Mouse (Mus musculus): ENCODE results near the gene Sfxn2. TPM values are rescaled to one million over a fixed set of nuclear protein-coding genes. Genes with fewer than 3 reads are reported as not detected.

Sfxn2 gene
- polyA plus RNA-seq, 1 experiment, result 1.5 TPM

DNA sequence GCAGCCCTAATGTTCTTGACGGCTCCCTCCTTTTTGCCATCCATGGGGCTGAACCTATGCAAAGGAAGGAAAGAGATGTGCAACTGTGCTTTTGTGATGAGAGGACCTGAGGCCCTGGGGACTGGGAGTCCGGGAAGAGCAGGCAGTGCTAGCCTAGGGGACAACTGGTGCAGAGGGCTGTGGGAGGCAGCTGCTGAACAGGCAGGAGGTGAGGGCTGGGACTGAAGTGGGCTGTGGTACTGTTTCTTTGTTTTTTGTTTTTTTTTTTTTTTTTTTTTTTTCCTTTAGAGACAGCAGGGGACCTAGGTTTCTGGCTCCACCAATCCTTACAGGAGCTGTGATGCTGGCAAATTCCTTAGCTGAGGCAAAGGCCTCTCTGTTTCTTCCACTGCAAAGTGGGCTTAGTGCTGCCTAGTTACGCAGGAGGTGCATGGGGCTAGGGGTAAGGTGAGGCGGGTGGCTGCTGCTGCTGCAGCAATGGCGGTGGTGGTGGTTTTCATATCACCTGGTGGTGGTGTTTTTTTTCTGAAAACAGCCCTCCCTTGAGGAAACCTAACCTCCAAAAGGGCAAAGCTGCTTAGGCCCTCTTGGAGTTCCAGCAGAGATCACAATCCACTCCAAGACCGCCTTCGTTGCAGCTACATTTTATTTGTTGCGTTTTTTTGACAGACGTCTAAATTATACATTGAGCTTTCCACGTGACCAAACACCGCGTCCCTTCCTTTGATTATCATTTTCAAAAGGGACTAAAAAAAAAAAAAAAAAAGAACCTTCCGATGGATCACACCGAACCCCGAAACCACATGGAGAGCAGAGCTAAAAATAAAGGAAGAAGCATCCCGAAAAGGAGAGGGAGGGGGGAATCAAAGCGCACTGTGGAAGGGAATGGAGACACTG lies 45.3 kb upstream of the Sfxn2 start:
- H3K4me1 ChIP-seq (ENCODE audit: control insufficient read depth, insufficient read depth, low read length), result peaks cover 18% of the 10 kb centered on the region
- no peak overlapping the region for H3K27ac ChIP-seq (ENCODE audit: control insufficient read depth, insufficient read depth, low read depth, low read length)
- no peaks in the 10 kb centered on the region for H3K27me3 ChIP-seq (ENCODE audit: control insufficient read depth, insufficient read depth, low read length)
- no peaks in the 10 kb centered on the region for H3K36me3 ChIP-seq (ENCODE audit: control insufficient read depth, insufficient read depth, low read length)
- no peak for TF ChIP-seq POLR2A (IDR thresholded peaks at IDR 0.05; ENCODE audit: control insufficient read depth, low read depth, low read length)
- TF ChIP-seq CTCF (IDR thresholded peaks at IDR 0.05; ENCODE audit: control insufficient read depth, insufficient read depth, insufficient replicate concordance, low read depth, low read length), result no peak
- no peak overlapping the region for H3K4me3 ChIP-seq (ENCODE audit: control insufficient read depth, low read depth, low read length)

DNA sequence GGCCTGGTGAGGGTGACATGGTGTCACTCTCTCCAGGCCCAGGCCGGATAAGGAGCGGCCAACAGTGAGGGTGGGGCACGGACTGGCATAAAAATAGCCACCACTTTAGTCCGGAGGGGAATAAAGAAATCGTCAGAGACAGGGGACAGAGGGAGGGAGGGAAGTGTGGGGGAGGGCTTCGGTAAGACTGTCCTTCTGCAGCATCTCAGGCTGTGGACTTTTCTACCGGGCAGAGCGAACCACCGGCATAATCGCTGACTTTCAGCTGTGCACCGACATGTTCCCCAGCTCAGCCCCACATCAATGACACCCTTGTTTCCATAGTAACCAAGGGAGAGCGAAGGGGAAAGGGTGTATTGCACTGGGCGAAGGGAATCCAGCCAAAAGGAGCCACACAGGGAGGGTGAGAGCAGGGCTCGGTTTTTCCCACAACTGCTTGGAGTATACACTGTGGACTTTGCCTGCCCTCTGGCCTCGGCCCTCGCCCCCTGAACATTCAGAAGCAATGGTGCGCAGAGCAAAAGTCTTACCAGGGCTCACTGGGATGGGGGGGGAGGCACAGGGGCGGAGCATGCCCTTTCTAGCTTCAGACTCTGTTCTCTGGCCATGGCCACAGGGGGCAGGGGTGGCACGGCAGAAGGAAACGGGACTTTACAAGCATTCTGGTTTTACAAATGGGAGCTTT lies 44.5 kb upstream of the Sfxn2 start:
- H3K27ac ChIP-seq (ENCODE audit: control insufficient read depth, insufficient read depth, low read depth, low read length), result no peak overlapping the region
- no peaks in the 10 kb centered on the region for H3K36me3 ChIP-seq (ENCODE audit: control insufficient read depth, insufficient read depth, low read length)
- H3K4me3 ChIP-seq (ENCODE audit: control insufficient read depth, low read depth, low read length), result no peak overlapping the region
- TF ChIP-seq POLR2A (IDR thresholded peaks at IDR 0.05; ENCODE audit: control insufficient read depth, low read depth, low read length) (no peak), CTCF (IDR thresholded peaks at IDR 0.05; ENCODE audit: control insufficient read depth, insufficient read depth, insufficient replicate concordance, low read depth, low read length) (no peak)
- peaks cover 18% of the 10 kb centered on the region for H3K4me1 ChIP-seq (ENCODE audit: control insufficient read depth, insufficient read depth, low read length)
- H3K27me3 ChIP-seq (ENCODE audit: control insufficient read depth, insufficient read depth, low read length), result no peaks in the 10 kb centered on the region

DNA sequence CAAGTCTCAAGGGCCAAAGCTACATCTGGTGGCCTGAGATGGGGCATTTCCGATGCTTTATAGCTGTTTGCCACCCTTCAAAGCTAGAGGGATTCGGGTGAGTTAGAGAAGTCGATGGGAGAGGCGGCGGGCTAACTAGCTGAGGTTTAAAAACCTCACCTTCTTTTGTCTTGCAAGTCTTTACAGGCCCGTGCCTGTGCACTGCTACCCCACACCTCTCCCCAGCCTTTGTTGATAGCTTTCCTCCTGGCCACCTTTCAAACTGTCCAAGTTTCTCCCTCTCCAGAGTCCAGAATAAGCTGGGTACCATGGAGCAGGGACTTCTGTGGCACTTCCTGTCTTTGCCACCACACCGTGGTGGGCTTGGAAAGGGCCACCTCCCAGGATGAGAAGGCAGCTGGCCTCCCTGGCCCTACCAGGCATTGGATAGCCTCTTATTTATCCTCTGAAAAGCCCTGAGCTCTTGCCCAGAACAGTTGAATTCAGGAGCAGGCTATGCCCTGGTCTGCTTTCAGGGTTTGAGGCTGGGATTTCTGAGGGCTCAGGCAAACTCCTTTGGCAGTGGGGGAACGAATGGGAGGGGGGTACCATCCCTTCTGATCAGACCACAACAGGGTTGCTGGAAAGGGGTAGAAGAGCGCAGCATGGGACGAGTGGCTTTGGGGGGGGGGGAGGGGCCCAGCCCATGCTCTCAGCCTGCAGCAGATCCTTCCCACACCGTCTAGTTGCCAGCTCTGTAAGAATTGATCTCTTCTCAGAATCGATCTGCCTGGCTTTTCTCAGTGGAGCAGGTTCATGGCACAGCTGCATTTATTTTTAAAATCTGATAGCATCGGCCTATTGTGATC lies 43.3 kb upstream of the Sfxn2 start:
- no peak for TF ChIP-seq CTCF (IDR thresholded peaks at IDR 0.05; ENCODE audit: control insufficient read depth, insufficient read depth, insufficient replicate concordance, low read depth, low read length)
- TF ChIP-seq POLR2A (IDR thresholded peaks at IDR 0.05; ENCODE audit: control insufficient read depth, low read depth, low read length), result no peak
- Histone ChIP-seq H3K36me3 (ENCODE audit: control insufficient read depth, insufficient read depth, low read length) (no peaks in the 10 kb centered on the region), H3K4me3 (ENCODE audit: control insufficient read depth, low read depth, low read length) (no peak overlapping the region), H3K4me1 (ENCODE audit: control insufficient read depth, insufficient read depth, low read length) (peaks cover 12% of the 10 kb centered on the region), H3K27ac (ENCODE audit: control insufficient read depth, insufficient read depth, low read depth, low read length) (no peak overlapping the region), H3K27me3 (ENCODE audit: control insufficient read depth, insufficient read depth, low read length) (no peaks in the 10 kb centered on the region)

DNA sequence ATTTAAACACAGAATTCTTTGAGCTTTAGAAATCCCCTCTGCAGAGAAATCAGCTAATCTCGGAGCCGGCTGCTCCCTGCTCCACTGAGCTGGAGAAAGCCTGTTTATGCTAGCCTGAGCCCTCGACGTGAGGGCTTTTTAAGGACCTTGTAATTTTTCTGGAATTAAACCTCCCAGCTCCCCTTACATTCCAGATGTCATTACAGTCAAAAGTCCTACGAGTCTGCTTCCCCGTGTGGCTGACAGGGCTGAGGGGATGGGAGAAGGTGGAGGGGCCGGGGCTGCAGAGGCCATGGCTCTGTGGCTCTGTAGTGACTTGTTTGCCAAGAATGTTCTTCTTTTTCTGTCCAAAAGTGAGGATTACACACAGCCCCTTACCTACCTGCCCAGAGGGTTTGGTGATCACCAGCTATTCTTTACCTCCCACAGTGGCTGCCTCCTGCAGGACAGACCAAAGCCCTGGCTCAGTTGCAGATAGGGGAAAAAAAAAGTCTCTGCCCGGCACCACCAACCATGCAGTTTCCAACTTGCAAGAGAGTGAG lies 42.6 kb upstream of the Sfxn2 start:
- Histone ChIP-seq H3K4me3 (ENCODE audit: control insufficient read depth, low read depth, low read length) (no peak overlapping the region), H3K27me3 (ENCODE audit: control insufficient read depth, insufficient read depth, low read length) (no peaks in the 10 kb centered on the region), H3K36me3 (ENCODE audit: control insufficient read depth, insufficient read depth, low read length) (no peaks in the 10 kb centered on the region), H3K27ac (ENCODE audit: control insufficient read depth, insufficient read depth, low read depth, low read length) (no peak overlapping the region), H3K4me1 (ENCODE audit: control insufficient read depth, insufficient read depth, low read length) (peaks cover 9% of the 10 kb centered on the region)
- TF ChIP-seq POLR2A (IDR thresholded peaks at IDR 0.05; ENCODE audit: control insufficient read depth, low read depth, low read length) (no peak), CTCF (IDR thresholded peaks at IDR 0.05; ENCODE audit: control insufficient read depth, insufficient read depth, insufficient replicate concordance, low read depth, low read length) (no peak)

DNA sequence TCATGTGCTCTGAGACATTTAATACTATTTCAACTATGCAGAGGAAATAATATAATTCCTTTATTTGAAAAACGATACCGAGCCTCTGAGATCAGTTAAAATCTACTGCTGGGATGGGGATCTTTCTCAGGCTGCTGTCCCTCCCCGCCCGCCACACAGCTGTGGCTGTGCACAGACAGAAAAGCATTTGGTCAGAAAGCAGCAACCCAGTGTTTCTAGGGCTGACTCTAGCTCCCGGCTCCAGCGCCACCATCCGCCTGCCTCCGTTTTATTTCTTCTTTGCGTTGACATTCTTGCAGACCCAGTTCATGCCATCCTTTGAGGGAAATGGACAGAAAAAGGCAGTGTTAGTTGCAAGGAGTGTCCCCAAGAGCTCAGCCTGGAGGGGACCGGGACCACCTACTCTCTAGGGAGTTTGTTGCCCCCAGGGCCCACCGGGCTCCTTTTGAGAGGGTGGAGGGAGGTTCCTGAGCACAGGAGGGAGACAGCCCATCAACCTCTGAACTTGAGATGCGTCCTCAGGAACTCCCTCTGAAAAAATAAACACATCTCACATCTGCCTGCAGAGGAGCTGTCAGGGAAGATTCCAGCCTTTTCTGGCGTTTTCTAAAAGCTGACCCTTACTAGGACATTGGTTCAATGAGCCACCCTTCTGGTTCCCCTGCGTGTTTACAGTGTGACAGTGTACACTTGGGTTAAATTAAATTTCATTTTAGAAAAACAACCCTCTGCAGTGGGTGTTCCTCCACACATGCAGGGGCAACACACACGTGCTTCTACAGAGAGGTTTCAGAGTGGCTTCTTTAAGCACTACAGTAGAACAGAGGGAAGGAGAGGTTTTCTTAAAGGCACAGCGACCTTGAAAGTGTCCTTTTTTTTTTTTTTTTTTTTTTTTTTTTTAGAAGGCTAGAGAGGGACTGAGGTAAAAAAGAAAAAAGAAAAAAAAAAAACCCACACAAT lies 41.8 kb upstream of the Sfxn2 start:
- H3K4me3 ChIP-seq (ENCODE audit: control insufficient read depth, low read depth, low read length), result no peak overlapping the region
- no peak overlapping the region for H3K27ac ChIP-seq (ENCODE audit: control insufficient read depth, insufficient read depth, low read depth, low read length)
- H3K4me1 ChIP-seq (ENCODE audit: control insufficient read depth, insufficient read depth, low read length), result peaks cover 9% of the 10 kb centered on the region

DNA sequence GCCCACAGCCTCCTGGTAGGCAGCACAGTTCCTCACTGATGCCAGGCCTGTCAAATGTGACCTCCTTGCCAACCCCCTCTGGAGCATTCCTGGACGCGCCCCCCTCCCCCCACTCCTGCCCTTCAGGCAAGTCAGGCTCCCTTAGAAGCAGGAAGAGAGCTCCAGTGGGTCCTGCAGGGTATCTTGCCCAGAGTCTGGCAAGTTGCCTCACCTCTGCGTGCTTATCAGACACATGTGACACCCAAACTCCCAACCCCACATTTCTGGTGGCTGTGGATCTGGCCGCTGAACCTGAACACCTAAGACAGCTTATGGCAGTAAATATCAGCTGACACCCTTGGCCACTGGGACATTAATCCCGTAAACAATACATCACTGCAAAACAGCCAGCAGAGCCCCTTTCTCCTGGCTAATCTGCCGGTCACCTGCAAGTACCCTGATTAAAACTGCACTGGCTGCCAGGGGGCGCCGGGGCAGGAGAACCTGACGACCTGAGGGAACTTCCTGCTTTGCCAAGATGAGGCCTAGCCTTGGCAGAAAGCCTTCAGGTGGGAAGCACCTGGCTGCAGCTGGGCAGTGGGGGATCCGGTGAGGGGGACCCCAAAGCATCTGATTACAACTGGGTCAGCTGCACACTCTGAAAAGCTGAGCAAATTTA lies 41.0 kb upstream of the Sfxn2 start:
- H3K27ac ChIP-seq (ENCODE audit: control insufficient read depth, insufficient read depth, low read depth, low read length), result no peak overlapping the region
- H3K27me3 ChIP-seq (ENCODE audit: control insufficient read depth, insufficient read depth, low read length), result no peaks in the 10 kb centered on the region
- TF ChIP-seq CTCF (IDR thresholded peaks at IDR 0.05; ENCODE audit: control insufficient read depth, insufficient read depth, insufficient replicate concordance, low read depth, low read length) (no peak), POLR2A (IDR thresholded peaks at IDR 0.05; ENCODE audit: control insufficient read depth, low read depth, low read length) (no peak)
- H3K36me3 ChIP-seq (ENCODE audit: control insufficient read depth, insufficient read depth, low read length), result no peaks in the 10 kb centered on the region
- peaks cover 9% of the 10 kb centered on the region for H3K4me1 ChIP-seq (ENCODE audit: control insufficient read depth, insufficient read depth, low read length)
- H3K4me3 ChIP-seq (ENCODE audit: control insufficient read depth, low read depth, low read length), result no peak overlapping the region

More for the DNA sequence above, 41.8 kb upstream of the Sfxn2 start:
- no peak for TF ChIP-seq CTCF (IDR thresholded peaks at IDR 0.05; ENCODE audit: control insufficient read depth, insufficient read depth, insufficient replicate concordance, low read depth, low read length)
- TF ChIP-seq POLR2A (IDR thresholded peaks at IDR 0.05; ENCODE audit: control insufficient read depth, low read depth, low read length), result no peak
- no peaks in the 10 kb centered on the region for H3K27me3 ChIP-seq (ENCODE audit: control insufficient read depth, insufficient read depth, low read length)
- no peaks in the 10 kb centered on the region for H3K36me3 ChIP-seq (ENCODE audit: control insufficient read depth, insufficient read depth, low read length)

Data from testis, adult 2 months (tissue).